Mouse (Mus musculus) limb, embryonic 14.5 days (tissue): ENCODE measurements around the gene Map3k4. TPM values are rescaled to one million over a fixed set of nuclear protein-coding genes. Genes with fewer than 3 reads are reported as not detected.
A peak's percentile ranks its signal among the peaks of the same experiment; 100 is the strongest.

ENCODE experiments used
- ATAC-seq: fragments of 200-750 bp; cut with Nextera tagmentation; 2 replicates; pipeline ENCODE4 v1.8.0; 2017; ENCODE audit warnings: low read depth, moderate number of reproducible peaks, moderate TSS enrichment; ENCODE audit not compliant: low FRiP score
- DNase-seq: peaks from one replicate; pipeline ENCODE4 v3.0.0-alpha.2; 2015; ENCODE audit warnings: low spot score
- H3K27ac ChIP-seq: fragments of 300-500 bp; sonication (generic); replicated peaks from 2 replicates; pipeline ENCODE4 v1.5.1; 2014; ENCODE audit warnings: low read depth, mild to moderate bottlenecking, low read length, moderate library complexity, mixed read lengths
- H3K27me3 ChIP-seq: fragments of 300-500 bp; sonication (generic); 2 replicates; pipeline ENCODE4 v1.6.1; 2014; ENCODE audit warnings: low read length, mixed read lengths; ENCODE audit not compliant: control insufficient read depth, insufficient read depth
- H3K36me3 ChIP-seq: fragments of 300-500 bp; sonication (generic); 2 replicates; pipeline ENCODE4 v1.6.1; 2014; ENCODE audit warnings: mild to moderate bottlenecking, low read length, moderate library complexity, mixed read lengths; ENCODE audit not compliant: control insufficient read depth, insufficient read depth
- H3K4me1 ChIP-seq: fragments of 300-500 bp; sonication (generic); 2 replicates; pipeline ENCODE4 v1.6.1; 2014; ENCODE audit warnings: antibody characterized with exemption, low read length, mixed read lengths; ENCODE audit not compliant: control insufficient read depth, insufficient read depth
- H3K4me2 ChIP-seq: fragments of 300-500 bp; sonication (generic); replicated peaks from 2 replicates; pipeline ENCODE4 v1.6.1; 2014; ENCODE audit warnings: low read depth, mild to moderate bottlenecking, low read length, moderate library complexity; ENCODE audit not compliant: severe bottlenecking
- H3K4me3 ChIP-seq: fragments of 300-500 bp; sonication (generic); replicated peaks from 2 replicates; pipeline ENCODE4 v1.5.1; 2014; ENCODE audit warnings: low read length
- H3K9ac ChIP-seq: fragments of 300-500 bp; sonication (generic); 2 replicates; pipeline ENCODE4 v1.6.1; 2014; ENCODE audit warnings: mild to moderate bottlenecking, low read depth, low read length, moderate library complexity; ENCODE audit not compliant: severe bottlenecking
- H3K9me3 ChIP-seq: fragments of 300-500 bp; sonication (generic); 2 replicates; pipeline ENCODE4 v1.6.1; 2016; ENCODE audit warnings: low read length; ENCODE audit not compliant: control insufficient read depth
- POLR2A ChIP-seq: fragments of 200-500 bp; IDR thresholded peaks from 2 replicates; pipeline ENCODE4 v1.8.0; 2012; ENCODE audit warnings: inconsistent platforms, mild to moderate bottlenecking, moderate library complexity, borderline replicate concordance; ENCODE audit not compliant: insufficient read depth, insufficient read length; ENCODE audit errors: extremely low read depth
- whole genome bisulfite sequencing: fragments of 180-500 bp; shearing (Covaris S2); extraction: QIAGEN DNeasy Blood & Tissue Kit; methylation state at CpG from one replicate; pipeline ENCODE4 v1.1.7; 2014; 5-methylcytosine and 5-hydroxymethylcytosine counted together
- polyA plus RNA-seq, 2 experiments: library from polyadenylated mRNA; depleted of rRNA in 1 of 2; stranded (reverse) in 1 of 2; unstranded in 1 of 2; fragments of >200 nt; fragmentation: Nextera tagmentation in 1 of 2; extraction: Ambion mirVana in 1 of 2; gene quantifications; 2 replicates each; pipeline versions ENCODE4 v1.2.1 to v1.2.3; 2012 to 2014

Map3k4 gene
- polyA plus RNA-seq, 2 experiments: 28.6 to 36.4 TPM

GRCm38 (mm10) chr17:12336073-12336868, 17.7 kb upstream of the Map3k4 start:
- WGBS: 81% methylated on average over 19 of the region's 19 CpGs

GRCm38 (mm10) chr17:12335115-12335514, 16.5 kb upstream of the Map3k4 start:
- H3K27me3 ChIP-seq: no peaks in the 10 kb centered on the region
- no peak for DNase-seq
- no peak overlapping the region for H3K27ac ChIP-seq
- H3K36me3 ChIP-seq: no peaks in the 10 kb centered on the region
- no peaks in the 10 kb centered on the region for H3K4me1 ChIP-seq
- ATAC-seq: no peak
- no peak for TF ChIP-seq POLR2A
- H3K9me3 ChIP-seq: no peaks in the 10 kb centered on the region
- no peak overlapping the region for H3K9ac ChIP-seq
- no peak overlapping the region for H3K4me3 ChIP-seq
- no peak overlapping the region for H3K4me2 ChIP-seq
- 67% methylated on average over 6 of the region's 6 CpGs for WGBS

More at GRCm38 (mm10) chr17:12336073-12336868, 17.7 kb upstream of the Map3k4 start:
- Histone ChIP-seq H3K4me1 (no peaks in the 10 kb centered on the region), H3K27me3 (no peaks in the 10 kb centered on the region), H3K4me2 (no peak overlapping the region), H3K9me3 (no peaks in the 10 kb centered on the region), H3K4me3 (no peak overlapping the region), H3K9ac (no peak overlapping the region), H3K36me3 (no peaks in the 10 kb centered on the region), H3K27ac (no peak overlapping the region)
- ATAC-seq (no peak), DNase-seq (no peak)
- no peak for TF ChIP-seq POLR2A

DNA sequence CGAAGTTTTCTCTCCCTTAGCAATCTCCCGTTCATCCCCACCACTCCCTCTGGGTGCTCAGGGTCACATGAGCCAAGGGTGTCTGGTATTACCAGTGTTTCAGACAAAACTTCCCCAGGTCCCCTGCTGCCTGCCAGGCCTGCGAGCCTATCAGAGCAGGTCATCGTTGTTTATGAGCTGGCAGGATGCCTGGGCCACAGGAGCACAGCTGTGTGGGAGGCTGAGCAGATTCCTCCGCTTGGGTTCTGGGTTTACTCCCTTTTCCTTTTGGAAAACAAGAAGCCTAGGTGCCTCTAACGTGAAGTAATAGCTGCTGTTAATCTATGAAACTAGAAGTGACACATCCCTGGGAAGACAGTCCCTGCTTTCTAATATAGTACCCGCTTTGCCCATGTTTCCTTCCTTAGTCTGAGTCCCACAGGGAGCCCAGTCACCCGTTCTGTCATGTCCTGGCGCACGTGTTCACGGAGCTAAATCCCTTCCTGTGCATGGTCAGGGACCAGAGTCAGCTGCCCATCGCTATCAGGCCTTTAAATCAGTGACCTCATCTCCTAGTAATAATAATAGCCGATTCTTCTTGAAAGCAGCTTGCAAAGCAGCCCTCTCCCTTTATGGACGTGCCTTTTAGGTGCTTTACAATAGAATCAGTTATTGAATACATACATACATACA, 9.4 kb upstream of the Map3k4 start:
- H3K4me3 ChIP-seq: no peak overlapping the region
- 22% methylated on average over 14 of the region's 14 CpGs for WGBS
- DNase-seq (peak; percentile 75), ATAC-seq (peak; percentile 91)
- H3K27me3 ChIP-seq: no peaks in the 10 kb centered on the region
- 0 out of 2 replicates have a peak overlapping the region, but pooled peaks have one; percentile 23 for H3K4me2 ChIP-seq
- H3K36me3 ChIP-seq: no peaks in the 10 kb centered on the region
- no peak overlapping the region for H3K27ac ChIP-seq
- no peak for TF ChIP-seq POLR2A
- peaks cover 16% of the 10 kb centered on the region for H3K4me1 ChIP-seq
- no peak overlapping the region for H3K9ac ChIP-seq
- no peaks in the 10 kb centered on the region for H3K9me3 ChIP-seq

DNA sequence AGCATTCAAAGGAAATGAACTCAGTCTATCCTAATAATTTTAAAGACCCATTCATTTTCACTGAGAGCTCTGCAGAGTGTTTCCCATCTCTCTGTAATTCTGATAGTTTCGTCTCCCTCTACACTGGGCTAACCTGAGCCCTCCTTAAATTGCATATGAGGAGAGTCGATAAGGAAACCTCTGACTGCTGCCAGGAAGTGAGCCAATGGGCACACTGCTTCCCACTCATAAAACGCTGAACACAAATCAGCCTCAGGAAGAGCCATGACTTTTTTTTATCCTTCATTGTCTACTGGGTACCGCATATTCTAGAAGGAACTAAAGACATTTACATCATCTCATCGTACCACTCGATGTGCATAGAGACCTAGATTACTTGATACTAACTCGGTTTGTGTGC, 1.2 kb upstream of the Map3k4 start:
- peaks cover 9% of the 10 kb centered on the region for H3K4me1 ChIP-seq
- no peak for ATAC-seq
- TF ChIP-seq POLR2A: no peak
- no peak overlapping the region for H3K9ac ChIP-seq
- no peak overlapping the region for H3K27ac ChIP-seq
- no peaks in the 10 kb centered on the region for H3K36me3 ChIP-seq
- no peaks in the 10 kb centered on the region for H3K27me3 ChIP-seq
- 86% methylated on average over 7 of the region's 7 CpGs for WGBS
- H3K9me3 ChIP-seq: no peaks in the 10 kb centered on the region
- no peak overlapping the region for H3K4me2 ChIP-seq
- DNase-seq: no peak
- H3K4me3 ChIP-seq: no peak overlapping the region

DNA sequence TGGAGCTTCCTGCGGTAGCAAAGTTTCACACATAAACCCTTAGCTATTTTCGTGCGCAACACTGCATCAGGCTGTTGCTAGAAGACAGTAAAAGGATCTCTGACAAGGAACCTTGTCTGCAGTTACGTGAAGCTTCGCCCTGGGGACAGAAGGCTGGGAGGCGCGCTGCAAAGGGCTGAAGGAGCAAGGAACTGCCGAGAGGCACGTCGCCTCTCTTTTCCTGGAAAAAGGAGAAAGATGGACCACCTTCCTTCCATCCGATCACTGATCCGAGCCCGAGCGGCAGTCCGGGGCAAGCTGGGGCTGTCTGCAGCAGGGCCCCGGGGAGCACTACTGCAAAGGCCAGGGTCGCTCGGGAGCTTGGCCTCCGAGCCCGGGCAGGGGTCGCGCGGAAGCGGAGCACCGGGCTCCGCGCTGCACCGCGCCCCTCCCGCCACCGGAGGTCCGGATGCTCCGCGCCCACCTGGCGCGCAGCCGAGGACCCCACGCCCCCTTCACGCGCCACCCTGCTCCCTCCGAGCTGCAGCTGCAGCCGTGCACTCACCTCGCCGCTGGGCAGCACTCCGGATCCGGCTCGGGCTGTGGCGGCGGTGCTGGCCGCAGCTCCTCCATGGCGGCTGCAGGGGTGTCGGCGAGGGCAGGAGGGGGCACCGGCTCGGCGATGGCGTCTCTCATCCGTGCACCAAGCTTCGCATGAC, 493 bp downstream of the Map3k4 start:
- Histone ChIP-seq H3K4me2 (peak overlapping the region; percentile 74), H3K4me3 (peak overlapping the region; percentile 99), H3K9ac (peak overlapping the region; percentile 90), H3K27ac (peak overlapping the region; percentile 97), H3K27me3 (no peaks in the 10 kb centered on the region), H3K36me3 (no peaks in the 10 kb centered on the region), H3K9me3 (no peaks in the 10 kb centered on the region), H3K4me1 (peaks cover 9% of the 10 kb centered on the region)
- WGBS: 0% methylated on average over 16 of the region's 59 CpGs
- no peak for DNase-seq
- ATAC-seq: peak; percentile 69
- no peak for TF ChIP-seq POLR2A
